Mouse (Mus musculus) CD4-positive helper T cell, adult 2 months (primary cell): Measurements from ENCODE around the gene Stx7.
A peak's percentile ranks its signal among the peaks of the same experiment; 100 is the strongest.
"Not testable (repeated sequence)": the region's sequence is repeated elsewhere in the genome, so short reads cannot be mapped to it uniquely, and the experiment has no call there.

Experiments
- DNase-seq: peaks from one replicate; pipeline ENCODE4 v3.0.0-alpha.2; 2012; ENCODE audit warnings: low read depth, missing footprints, low spot score

Gene Stx7

DNA sequence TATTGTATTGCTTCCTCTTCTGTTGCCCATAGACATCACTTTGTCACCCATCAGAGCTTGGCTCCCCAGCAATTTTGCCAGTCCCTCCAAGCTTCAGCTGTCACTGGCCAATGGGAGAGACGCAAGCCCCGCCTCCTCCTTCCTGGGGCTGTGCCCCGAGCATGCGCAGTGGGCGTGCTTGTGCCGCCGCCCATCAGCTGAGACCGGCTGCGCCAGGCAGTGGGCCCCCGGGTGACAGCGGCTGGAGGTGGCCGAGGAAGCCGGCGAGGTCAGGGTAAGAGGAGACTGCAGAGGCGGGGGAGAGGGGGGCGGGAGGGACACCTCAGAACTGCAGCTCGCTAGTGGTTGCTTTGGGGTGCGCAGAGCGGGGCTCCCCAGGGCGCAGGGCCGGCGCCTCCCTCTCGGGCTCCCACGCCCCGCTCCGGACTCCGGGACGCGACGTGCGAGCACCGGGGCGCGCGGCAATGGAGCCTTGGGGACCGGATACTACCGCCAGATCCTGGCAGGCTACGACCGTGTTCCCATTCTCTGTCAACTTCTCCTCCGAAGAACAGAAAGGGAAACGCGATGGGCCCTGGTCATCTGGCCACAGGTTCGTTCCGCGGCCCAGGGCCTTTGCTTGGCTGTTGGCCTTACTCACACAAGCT lies at the start of gene Stx7:
Stx7 (plus strand) TSS at position 168 of the 647 bp plus-strand sequence.
- DNase-seq, result peak; percentile 90

GRCm38 (mm10) chr10:24101812-24102211 lies 47.3 kb upstream of the Stx7 start, which contains the start of gene Taar8c:
Gene Taar8c, minus strand, starts transcription at chr10:24101912.
- DNase-seq, result not testable (repeated sequence)

DNA sequence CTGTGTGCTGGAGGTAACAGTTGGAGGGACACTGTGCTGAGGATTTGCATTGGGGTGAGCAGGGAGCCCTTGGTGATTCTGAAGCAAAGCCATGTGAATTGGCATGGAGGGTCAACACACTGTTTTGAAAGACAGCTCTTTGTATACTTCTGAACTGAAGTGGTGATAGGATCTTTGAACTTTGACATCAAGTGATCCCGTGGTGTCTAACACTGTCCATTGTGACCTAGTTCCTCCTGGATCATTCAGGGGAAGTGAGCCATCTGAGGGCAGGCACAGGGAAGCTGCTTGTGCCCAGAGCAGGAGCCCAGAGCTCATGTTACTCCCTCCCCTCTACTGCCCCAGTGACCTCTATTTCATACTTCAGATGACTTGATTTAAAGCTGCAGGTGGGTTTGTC lies 45.8 kb upstream of the Stx7 start:
- not testable (repeated sequence) for DNase-seq

- no peak for DNase-seq
These were observed 41.4 kb upstream of the Stx7 start for GRCm38 (mm10) chr10:24107747-24108146.

GRCm38 (mm10) chr10:24108236-24108635 lies 40.9 kb upstream of the Stx7 start:
- no peak for DNase-seq

GRCm38 (mm10) chr10:24109434-24109833 lies 39.7 kb upstream of the Stx7 start, which contains the start of gene Taar9:
Gene Taar9, minus strand, starts transcription at chr10:24109534.
- DNase-seq, result not testable (repeated sequence)

DNA sequence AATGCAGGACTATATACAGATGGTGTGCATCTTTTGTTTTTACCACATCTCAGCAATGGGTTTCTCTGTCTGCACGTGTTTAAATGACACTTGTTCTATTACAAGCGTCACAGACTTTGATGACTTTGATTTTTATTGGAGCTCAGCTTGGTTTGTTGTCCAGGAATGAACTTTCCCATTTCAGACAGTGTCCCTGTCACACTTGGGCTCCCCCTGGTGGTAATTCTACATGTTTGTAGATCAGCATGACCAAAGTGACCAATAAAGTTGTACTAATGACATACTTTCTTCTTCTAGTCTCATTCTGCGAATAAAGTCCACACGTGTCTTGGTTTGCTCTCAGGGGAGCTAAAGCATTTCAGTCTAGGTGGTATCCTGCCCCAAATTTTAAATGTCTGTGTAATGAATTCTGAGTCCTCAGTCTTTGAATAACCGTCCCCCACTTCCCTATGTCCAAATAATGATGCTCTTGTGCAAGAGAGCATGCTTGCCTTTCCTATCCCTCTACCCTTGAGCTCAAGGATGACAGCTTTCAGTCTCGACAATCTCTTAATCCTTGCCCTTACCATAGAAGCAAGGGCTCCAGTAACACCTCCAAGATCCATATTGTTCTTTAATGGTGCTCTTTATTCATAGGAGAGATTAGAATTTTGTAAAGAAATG lies 37.9 kb upstream of the Stx7 start:
- DNase-seq, result peak; percentile 9

- DNase-seq, result peak; percentile 66
These were observed 17.4 kb upstream of the Stx7 start for GRCm38 (mm10) chr10:24131451-24132262.

DNA sequence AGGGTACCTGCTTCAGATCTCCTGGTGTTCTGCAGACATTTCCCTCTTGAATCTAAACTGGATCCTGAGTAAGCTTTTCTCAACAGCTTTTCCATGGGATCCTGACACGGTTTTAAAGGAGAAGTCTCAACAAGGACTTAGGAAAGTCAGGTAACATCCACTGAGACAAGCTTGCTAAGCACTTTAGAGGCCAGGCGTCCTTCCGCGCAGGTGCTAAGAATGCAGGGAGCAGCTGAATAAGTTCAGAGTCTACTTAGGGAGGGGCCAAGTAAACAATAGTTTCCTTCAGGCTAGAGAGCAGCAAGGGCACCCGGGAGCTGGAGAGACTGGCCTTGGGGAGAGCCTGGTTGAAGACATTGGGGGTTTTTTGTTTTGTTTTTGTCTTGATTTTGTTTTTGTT lies 16.8 kb upstream of the Stx7 start:
- DNase-seq, result no peak

DNA sequence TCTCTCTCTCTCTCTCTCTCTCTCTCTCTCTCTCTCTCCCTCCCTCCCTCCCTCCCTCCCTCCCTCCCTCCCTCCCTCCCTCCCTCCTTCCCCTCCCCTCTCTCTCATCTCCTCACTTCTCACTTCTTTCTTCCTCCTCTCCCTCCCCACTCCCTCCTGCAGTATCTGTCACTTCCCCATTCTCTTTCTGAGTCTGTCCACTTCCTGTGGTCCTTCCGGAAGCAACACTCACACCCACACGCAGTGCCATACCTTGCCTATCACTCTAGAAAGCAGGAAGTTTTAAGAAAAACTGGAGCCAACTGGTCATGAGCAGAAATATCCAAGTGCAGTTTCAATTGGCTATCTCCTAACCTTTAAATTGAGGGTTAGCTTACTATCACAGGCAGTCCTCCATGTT lies 16.0 kb upstream of the Stx7 start:
- no peak for DNase-seq

GRCm38 (mm10) chr10:24134071-24134645 lies 14.9 kb upstream of the Stx7 start:
- no peak for DNase-seq

DNA sequence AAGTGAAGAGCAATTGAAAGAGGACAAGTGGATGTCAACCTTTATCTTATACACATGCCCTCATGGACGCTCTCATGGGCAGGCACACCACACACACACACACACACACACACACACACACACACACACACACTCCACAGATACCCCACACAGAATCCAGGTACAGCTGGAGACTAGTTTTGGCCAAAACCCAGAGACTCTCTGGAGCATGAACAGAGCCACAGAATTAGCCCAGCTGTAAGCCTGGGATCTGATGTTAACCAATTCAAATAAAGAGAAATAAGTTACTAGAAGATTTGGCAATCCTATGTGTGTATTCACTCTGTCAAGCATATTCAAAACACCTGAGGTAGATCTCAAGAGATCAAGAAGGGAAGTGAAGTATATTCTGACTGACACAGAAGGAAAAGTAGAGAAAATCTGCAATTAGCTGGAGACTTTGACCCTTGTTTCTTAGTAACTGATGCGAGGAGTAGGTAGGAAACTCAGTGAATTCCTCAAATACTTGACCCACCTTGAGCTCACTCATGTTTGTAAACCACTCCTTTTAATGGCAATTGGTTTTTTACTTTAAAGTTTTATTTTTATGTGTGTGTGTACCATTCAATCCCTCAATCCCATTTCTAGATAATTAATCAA lies 10.4 kb upstream of the Stx7 start:
- no peak for DNase-seq

- DNase-seq, result no peak
These were observed 6.4 kb upstream of the Stx7 start for GRCm38 (mm10) chr10:24142735-24143134.

DNA sequence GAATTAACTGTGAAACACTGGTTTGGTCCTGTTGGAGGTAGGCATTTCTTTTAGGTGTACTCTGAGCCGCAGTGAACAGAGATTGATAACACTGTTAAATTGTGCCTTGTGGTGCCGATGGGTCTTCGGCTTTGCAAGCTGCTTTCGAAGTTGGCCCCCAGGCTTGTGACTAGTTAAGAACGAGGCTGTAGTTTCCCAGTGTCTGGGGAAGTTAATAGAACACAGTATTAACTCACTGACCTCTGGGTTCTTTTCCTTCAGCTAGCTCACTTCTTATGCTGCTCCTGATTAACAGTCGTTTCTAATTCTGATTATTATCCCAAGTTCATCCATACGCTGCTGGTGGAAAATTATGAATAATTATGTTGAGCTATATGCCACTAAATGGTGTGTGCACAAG lies 984 bp downstream of the Stx7 start:
- DNase-seq, result no peak

DNA sequence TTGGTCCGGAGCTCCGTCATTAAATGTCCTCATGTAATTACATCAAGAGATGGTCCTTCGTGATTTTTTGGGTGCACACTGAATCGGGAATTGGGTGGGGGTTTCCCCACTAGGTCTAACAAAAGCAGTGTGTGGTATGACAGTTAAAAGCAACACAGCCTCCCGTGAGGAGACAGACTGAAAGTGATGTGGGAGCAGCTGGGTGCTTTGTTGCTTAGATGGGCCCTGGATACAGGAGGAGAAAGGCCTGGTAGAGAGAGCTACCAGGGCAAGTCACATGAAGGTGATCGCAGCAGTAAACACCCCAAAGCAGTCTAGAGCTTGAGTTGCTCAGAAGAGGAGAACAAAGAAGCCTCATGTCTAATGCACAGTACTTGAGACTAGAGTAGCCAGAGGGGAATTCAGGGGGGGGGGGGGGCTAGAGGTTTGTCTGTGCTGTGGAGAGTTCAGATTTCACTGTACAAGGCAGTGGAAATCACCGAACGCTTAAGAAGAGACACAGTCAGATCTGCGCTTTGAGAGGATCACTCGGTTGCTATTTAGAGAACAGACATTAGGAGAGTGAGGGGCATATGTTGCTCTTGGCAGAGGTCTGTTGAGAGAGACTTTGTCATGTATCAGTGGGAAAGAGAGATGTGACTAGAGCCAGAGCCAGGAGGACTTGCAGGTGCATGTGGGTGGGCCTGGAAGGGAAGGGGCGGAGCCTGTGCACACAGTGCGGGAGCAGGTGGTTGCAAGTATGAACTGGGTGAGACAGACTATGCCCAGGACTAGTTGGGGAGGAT lies 9.6 kb downstream of the Stx7 start:
- DNase-seq, result peak; percentile 21

DNA sequence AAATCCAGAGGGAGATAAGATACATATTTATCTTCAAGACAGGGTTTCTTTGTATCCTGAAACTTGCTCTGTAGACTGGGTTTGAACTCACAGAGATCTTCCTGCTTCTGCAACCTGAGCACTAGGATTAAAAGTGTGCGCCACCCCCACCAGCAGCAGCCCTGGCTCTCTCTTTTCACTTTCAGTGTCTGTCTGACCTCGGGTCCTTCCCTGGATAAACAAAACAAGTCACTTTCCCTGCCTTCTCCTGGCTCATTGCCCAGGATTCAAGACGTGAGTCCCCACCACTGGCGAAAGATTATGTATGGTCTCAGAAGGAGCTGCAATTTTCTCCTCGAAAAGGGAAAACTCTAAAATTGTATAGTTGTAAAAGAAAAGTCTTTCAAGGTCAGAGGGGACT lies 10.5 kb downstream of the Stx7 start:
- no peak for DNase-seq

DNA sequence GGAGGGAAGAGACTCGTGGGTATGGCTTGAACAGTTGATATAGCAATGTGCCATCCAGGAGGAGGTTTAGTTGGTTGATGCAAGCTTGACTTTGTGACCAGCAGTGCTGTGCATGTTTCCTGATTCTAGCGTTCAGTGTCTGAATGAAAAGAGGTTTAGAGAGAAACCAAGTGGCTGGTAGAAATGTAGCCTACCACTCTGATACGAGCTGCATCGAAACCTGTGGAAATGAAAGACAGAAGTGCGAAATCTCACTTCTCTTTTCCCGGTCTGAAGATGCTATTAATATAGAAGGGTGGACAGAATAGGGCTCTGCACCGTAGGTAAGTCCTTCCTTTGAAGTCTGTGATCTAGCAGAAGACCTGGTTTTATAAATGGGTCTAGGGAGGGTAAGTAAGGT lies 11.2 kb downstream of the Stx7 start:
- no peak for DNase-seq

- DNase-seq, result no peak
These were observed 15.2 kb downstream of the Stx7 start for GRCm38 (mm10) chr10:24164137-24164908.

GRCm38 (mm10) chr10:24164909-24165304 lies 15.8 kb downstream of the Stx7 start:
- DNase-seq, result no peak

DNA sequence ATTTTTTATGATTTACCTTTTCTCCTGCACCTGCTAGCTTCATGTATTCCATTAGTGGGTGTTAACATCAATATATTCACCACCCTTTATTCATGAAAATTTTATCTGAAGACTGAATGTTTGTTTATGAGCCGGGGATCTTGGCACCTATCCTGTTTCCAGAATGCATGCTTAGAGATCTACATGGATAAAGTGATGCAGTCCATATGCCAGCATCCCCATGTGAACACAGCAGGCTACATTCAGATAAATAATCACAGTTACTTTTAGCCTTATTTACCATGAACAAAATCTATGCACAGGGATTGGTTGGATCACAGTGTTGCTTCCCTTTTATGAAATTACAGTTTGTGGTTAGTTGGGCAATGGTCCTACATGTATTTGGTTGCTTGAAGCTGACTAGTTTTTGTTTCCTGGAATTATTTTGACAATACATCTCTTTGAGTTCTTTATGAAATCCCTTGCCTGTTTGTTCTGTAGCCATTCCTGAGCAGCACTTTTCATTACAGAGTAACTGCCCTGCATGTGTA lies 16.5 kb downstream of the Stx7 start:
- no peak for DNase-seq
